Mouse (Mus musculus): ENCODE data around the gene Rapgef6. TPM values are rescaled to one million over a fixed set of nuclear protein-coding genes. Genes with fewer than 3 reads are reported as not detected.

Gene Rapgef6
- 28.0 TPM for polyA plus RNA-seq (2014; fragmentation: Illumina TruSeq; extraction: RNeasy Lipid Tissue Mini Kit (QIAGEN cat#74804); ENCODE audit: low read depth, low replicate concordance)

DNA sequence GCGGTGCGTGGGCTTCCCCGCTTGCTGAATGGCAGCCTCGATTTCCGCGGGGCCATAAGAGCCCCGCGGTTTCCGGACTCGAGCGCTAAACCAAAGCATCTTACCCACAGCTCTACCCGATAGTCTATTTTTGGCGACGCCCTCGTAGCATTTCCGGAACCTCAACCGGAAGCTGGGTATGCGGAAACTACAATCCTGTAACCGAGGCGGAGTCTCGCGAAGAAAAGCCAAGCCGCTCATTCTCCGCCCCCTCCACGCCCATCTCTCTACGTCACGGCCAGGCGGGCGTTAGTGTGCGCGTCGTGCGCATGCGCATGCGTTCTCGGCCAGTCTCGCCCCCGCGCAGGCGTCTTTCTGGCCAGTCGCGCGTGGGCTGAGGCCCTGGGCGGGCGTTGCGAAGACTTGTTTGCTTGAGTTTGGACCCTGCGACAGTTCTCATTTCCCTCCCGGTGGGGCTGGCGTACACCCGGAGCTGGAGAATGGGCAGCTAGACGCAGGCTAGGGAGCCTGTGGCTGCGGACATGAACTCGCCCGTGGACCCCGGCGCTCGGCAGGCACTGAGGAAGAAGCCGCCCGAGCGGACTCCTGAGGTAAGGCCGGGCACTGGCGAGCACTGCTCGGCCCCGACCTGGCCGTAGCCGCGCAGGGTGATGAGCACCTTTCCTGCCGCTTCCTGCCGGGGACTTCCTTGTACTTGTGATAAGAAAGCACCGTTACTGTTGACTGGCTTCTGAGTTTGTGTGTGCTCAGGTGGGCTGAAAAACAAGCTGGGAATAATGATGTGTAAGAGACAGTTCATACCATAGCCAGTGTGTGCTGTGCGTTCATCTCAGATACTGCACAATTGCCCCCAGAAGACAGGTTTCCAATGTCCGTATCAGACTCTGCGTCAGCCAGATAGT is at the start of gene Rapgef6:
Gene Rapgef6, plus strand, starts transcription at position 319 of the 902 bp plus-strand sequence.

Other genes starting within 250 kb of the Rapgef6 start
- gene Acsl6, start 219.0 kb upstream of the Rapgef6 start, polyA plus RNA-seq (2014; fragmentation: Illumina TruSeq; extraction: RNeasy Lipid Tissue Mini Kit (QIAGEN cat#74804); ENCODE audit: low read depth, low replicate concordance), result 0.32 TPM
- gene Meikin, start 152.2 kb upstream of the Rapgef6 start, polyA plus RNA-seq (2014; fragmentation: Illumina TruSeq; extraction: RNeasy Lipid Tissue Mini Kit (QIAGEN cat#74804); ENCODE audit: low read depth, low replicate concordance), result not detected
- gene Fnip1, start 84.6 kb upstream of the Rapgef6 start, polyA plus RNA-seq (2014; fragmentation: Illumina TruSeq; extraction: RNeasy Lipid Tissue Mini Kit (QIAGEN cat#74804); ENCODE audit: low read depth, low replicate concordance), result 79.8 TPM